Mouse (Mus musculus) subcutaneous adipose tissue, adult 2 months (tissue): ENCODE measurements around the gene Gm21994. TPM values are rescaled to one million over a fixed set of nuclear protein-coding genes. Genes with fewer than 3 reads are reported as not detected.

Source experiments
- polyA plus RNA-seq: library from polyadenylated mRNA; depleted of rRNA; stranded (reverse); fragments of >200 nt; gene quantifications from 2 replicates; pipeline ENCODE4 v1.2.3, GENCODE M21; 2012; ENCODE audit warnings: low replicate concordance; rRNA removed

Gene Gm21994
- 0.40 and 0.58 TPM in 2 replicates for polyA plus RNA-seq

DNA sequence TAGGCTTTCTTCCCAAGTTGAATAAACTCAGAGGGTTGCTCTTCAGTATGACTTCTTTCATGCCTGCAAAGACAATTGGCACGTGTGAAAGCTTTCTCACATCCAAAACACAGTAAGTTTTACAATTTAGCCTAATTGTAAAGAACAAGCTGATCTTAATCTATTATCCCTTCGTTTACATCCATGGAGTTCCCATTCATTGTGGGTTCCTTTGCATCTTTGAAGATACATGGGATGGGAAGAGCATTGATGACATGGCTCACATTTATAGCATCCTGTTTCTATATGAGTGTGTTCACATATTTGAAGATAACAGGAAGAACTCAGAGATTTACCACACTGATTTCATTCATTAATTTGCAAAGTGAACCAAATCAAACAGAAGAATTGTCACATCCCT is at the start of gene Gm21994:
TSS of gene Gm21994 (minus strand) at position 101 of the 400 bp plus-strand sequence.

DNA sequence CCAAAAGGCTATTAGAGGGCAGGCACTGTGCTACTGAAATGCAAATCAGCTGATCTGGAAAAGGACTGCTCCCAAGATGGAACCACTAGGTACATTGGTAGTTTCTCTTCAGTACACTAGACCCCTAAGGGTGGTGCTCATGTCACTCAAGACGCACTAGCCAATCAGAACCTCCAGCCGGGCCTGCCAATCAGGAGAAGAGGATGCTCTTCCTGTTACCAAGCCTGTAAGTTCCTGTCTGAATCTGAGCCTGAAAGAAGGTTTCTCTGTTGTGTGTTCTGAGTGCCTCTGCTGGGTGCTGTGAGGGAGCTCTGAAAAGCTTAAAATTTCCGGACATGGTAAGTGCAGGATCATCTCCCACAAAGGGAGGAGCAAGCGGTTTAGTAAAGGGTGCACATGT is 1.9 kb upstream of the Gm21994 start, which contains the start of gene Gm14124:
TSS of gene Gm14124 (plus strand) at position 227 of the 400 bp plus-strand sequence.

DNA sequence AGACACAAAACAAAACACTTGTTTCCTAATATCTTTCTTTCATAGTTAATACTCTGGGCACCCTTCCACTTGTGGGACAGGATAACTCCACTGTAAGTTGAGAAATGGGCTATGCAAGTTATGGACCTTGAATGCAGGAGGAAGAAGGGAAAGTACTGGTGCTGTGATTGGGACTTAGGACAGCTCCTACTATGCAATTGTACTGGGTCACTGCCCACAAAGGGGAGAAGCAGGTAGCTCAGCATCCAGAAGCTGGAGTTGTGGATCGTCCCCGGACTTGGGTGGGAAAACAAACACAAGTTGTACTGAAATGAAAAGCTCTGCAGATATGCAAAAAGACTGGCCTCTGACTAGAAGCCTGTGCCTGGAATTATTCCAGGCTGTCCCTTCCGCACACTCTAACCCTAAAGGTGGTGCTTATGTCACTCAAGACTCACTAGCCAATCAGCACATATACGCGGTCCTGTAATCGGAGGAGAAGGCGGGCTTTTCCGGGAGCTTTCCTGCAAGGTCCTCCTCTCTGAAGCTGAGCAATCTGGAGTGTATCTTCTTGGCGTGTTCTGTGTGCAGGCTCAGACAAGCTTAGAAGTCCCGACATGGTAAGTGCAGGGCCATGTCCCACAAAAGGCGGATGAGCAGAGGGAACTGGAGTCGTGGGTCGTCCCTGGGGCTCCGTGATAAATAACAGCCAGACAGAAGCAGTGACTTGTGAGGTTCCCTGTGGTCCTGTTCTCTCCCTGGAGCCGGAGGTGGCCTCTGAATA is 37.6 kb downstream of the Gm21994 start, which contains the start of gene Zfp937:
TSS of gene Zfp937 (plus strand) at position 474 of the 763 bp plus-strand sequence.

Other genes starting within 250 kb of the Gm21994 start
- gene Zfp120, start 118.9 kb downstream of the Gm21994 start, polyA plus RNA-seq = 2.4 and 2.6 TPM in 2 replicates
- not detected in 2 replicates for gene Gm10770, start 75.9 kb downstream of the Gm21994 start, polyA plus RNA-seq
- gene Gm14139, start 73.8 kb downstream of the Gm21994 start, polyA plus RNA-seq = not detected in 2 replicates
- 0.53 and 1.3 TPM in 2 replicates for gene Zfp937, start 37.5 kb downstream of the Gm21994 start, polyA plus RNA-seq
- gene Gm14124, start 1.9 kb upstream of the Gm21994 start, polyA plus RNA-seq = not detected in 2 replicates
- gene Gm10130, start 68.1 kb upstream of the Gm21994 start, polyA plus RNA-seq = not detected in 2 replicates
- gene 3300002I08Rik, start 107.2 kb upstream of the Gm21994 start, polyA plus RNA-seq = 2.2 and 3.1 TPM in 2 replicates
- 0.27 and 0.55 TPM in 2 replicates for gene Zfp442, start 195.9 kb upstream of the Gm21994 start, polyA plus RNA-seq
- gene Zfp345, start 229.5 kb upstream of the Gm21994 start, polyA plus RNA-seq = 0.04 TPM in 1 of 2 replicates, not detected in the other